Mouse (Mus musculus): Measurements from ENCODE around the gene Urgcp. TPM values are rescaled to one million over a fixed set of nuclear protein-coding genes. Genes with fewer than 3 reads are reported as not detected.

Urgcp gene
- total RNA-seq, 1 experiment from 2014 or later, result 7.4 TPM

DNA sequence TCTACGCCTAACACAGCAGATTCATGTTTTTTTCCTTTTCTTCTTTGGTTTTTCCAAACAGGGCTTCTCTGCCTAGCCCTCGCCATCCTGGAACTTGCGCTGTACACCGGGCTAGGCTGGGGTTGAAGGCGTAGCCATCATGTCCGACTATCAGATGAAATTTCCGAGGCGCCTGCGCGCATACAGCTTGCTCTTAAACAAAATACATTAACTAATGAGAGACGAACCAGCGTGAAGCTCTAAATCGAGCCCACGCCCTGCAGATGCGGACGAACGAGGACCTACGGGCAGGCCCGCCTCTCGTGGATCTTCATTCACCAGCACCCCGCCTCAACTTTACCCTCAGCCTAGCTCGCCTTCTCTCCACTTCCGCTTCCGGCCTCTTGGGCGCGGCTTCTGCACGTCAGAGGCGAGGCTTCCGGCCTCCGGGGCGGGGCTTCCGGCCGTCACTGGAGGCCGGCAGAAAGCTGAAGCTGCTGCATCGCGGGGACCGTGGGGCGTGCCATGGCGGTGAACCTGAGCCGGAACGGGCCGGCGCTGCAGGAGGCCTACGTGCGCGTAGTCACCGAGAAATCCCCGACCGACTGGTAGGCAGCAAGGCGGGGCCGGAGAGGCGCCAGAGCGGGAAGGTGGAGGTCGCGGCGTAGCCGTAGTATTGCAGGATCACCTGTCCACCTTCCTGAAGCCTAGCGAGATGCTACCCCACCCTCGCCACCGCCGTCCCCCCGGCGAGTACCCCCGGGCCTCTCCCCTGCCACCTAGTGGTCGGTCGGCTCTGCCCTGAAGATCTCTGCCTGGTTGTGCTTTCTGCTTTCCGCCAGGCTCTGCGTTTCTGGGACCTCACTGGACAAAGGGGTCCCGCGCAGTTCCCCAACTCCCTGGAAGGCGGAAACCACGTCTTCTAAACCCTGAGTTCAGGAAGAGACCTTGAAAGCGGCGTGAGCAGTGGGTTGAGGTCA lies 26.2 kb upstream of the Urgcp start, which contains the start of gene Dbnl:
Gene Dbnl (plus strand): TSS at position 433 of the 959 bp plus-strand sequence.
- ATAC-seq (replicated peaks; ENCODE audit: low read depth, poor library complexity, severe bottlenecking), result peak; percentile 85

DNA sequence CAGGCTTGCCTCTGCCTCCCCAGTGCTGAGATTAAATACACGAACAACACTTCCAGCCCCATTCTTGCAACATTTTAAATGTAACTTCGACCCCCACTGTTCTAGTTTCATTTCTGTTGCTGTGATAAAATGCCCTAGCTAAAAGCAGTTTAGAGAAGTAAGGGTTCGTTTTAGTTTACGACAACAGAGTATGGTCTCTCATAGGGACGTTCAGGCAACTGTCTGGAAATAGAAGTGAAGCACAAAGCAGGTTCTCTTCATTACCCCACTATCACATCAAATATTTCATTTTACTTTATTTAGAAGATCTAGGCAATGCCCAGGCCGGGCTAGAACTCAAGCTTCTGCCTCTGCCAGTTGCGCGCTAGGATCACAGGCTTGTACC lies 25.5 kb upstream of the Urgcp start:
- no peak for ATAC-seq (replicated peaks; ENCODE audit: low read depth, poor library complexity, severe bottlenecking)

DNA sequence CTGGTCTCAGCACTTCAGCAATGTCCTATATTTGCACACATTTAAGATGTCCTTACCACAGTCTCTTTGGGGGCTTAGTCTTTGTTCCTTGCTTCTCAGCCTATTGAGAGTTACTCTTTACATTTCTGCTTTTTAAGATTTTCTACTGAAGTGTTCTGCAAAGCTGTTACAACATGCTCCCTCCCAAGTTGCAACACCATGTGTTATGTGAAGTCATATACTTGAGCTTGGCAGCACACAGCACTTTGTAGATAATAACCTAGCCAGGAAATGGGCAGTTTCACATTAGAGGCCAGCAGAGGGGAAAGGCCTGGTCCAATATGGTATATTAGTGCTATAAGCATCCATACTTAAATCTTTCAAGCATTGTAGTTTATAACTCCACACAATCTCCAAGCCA lies 23.6 kb upstream of the Urgcp start:
- no peak for ATAC-seq (replicated peaks; ENCODE audit: low read depth, poor library complexity, severe bottlenecking)

DNA sequence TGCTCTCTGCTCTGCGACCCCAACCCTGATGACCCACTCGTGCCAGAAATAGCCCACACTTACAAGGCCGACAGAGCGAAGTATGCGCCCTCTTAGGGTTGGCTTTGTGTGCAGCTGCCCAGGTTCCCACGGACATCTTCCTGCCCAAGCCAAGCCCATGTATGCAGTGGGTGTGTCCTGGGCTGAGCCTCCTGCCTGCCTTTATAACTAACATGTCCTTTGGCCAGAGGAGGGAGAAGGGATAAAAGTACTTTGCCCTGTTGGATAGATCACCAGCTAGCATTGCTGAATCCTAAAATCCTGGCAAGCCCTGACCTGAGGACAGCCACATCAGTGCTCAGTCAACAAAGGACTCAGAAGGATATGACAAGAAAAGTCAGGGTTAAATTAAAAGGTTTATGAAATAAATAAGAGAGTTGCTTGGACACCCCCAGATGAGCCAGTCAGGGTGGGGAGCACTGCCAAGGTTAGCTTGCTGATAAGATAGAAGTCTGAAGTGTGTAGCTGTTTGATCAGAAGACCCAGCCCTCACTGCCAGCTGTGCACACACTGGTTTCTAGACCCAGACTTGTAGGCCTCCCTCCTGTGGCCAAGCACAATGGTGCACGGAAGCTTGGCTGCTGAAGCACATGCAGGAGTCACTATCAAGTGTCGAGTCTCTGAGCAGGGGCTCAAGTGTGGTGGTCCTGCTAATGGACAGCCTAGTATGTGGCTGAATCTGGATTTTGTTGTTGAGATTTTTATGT lies 20.2 kb upstream of the Urgcp start:
- peak; percentile 62; the same call in 1 of the 2 replicates for ATAC-seq (replicated peaks; ENCODE audit: low read depth, poor library complexity, severe bottlenecking)

DNA sequence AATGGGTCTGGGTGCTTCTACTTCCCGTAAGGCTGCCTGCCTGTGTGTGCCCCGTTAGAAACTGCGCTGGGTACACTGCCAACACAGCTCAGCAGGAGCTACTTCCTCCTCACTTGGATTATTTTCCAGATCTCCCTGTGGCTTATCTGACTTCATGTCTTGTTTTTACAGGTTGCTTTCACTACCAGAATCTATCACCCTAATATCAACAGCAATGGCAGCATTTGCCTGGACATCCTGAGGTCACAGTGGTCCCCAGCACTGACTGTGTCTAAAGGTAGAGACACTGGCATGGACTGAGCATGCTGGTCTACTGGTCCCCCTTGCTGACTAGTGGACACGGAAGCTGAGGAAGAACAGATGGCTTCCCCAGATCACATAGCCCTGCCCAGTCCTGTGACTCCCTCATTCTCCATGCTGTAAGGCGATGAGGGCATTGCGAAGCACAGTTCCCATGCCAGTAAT lies 17.9 kb upstream of the Urgcp start:
- ATAC-seq (replicated peaks; ENCODE audit: low read depth, poor library complexity, severe bottlenecking), result no peak

DNA sequence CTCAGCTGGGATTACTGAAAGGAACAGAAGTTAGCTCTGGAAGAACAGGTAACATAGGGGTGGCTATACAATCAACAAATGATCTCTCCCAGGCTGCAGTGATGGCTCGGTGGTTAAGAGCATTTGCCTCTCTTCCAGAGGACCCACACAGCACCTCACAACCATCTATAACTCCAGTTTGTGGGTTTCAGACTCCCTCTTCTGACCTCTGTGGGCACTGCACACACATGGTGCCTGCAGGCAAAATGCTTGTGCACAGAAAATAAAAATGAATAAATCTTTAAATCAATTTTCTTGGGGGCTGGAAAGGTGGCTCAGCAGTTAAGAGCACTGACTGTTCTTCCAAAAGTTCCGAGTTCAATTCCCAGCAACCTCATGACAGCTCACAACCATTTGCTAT lies 16.3 kb upstream of the Urgcp start:
- 0 out of 2 replicates have a peak, but pooled peaks have one; percentile 46 for ATAC-seq (replicated peaks; ENCODE audit: low read depth, poor library complexity, severe bottlenecking)

DNA sequence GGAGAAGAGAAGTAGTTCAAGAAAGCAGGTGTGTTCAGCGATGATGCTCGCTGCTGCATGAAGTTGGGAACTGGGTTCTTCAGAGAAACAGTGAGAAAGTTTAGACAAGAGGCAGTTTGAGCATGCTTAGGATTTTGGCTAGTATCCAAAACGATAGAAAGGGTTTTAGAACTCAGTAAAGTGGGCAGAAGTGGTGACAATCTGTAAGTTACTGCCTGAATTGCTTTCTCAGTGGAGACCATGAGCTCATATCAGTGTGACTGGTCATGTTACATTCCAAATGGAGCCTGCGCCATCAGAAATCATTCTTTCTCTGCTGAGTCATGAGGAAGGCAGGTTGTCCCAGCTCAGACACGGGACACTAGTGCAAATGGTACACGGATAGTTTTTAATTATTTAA lies 3.8 kb upstream of the Urgcp start:
- no peak for ATAC-seq (replicated peaks; ENCODE audit: low read depth, poor library complexity, severe bottlenecking)

DNA sequence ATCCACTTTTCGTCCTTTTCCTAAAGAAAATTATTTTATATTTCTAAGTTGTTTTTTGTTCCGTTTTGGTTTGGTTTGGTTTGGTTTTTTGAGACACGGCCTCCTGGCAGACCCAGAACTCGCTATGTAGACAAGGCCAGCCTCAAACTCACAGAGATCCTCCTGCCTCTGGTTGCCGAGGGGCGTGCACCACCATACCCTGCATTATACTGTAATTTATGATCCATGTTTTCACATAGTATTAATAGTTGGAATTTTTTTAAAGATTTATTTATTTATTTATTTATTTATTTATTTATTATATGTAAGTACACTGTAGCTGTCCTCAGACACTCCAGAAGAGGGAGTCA lies 432 bp upstream of the Urgcp start:
- ATAC-seq (replicated peaks; ENCODE audit: low read depth, poor library complexity, severe bottlenecking), result 0 out of 2 replicates have a peak, but pooled peaks have one; percentile 24

DNA sequence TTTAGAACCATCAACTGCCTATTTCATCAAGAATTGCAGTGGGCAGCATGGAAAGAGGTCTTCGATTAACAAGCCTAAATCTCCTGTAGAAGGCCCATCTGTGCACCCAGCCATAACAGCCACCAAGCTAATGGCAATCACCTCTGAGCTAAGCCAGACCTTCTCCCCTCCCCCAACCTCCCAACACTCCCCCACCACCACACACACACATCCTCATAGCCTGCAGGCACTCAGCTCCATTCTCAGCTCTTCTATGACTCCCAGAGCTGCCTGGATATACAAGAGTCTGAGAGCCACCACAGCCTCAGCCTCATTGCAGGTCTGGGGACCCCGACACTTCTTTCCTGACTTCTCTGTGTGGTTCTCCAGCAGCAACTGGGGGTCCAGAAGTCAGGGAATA lies 8.4 kb downstream of the Urgcp start:
- ATAC-seq (replicated peaks; ENCODE audit: low read depth, poor library complexity, severe bottlenecking), result no peak

DNA sequence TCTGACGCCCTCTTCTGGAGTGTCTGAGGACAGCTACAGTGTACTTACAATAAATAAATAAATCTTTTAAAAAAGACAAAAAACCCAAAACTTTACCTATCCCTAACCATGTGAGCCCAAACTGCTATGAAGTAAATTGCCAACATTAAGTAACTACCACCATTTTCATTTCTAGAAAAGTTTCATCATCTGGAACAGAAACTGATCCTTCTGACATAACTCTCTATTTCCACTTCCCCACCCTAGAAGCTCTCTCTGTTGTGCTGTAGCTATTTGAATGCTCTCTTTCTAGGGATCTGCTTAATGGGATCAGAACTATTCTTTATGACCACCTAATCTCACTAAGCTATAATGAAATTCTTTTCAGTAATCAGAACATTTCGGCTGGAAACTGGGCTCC lies 17.2 kb downstream of the Urgcp start:
- ATAC-seq (replicated peaks; ENCODE audit: low read depth, poor library complexity, severe bottlenecking), result no peak

DNA sequence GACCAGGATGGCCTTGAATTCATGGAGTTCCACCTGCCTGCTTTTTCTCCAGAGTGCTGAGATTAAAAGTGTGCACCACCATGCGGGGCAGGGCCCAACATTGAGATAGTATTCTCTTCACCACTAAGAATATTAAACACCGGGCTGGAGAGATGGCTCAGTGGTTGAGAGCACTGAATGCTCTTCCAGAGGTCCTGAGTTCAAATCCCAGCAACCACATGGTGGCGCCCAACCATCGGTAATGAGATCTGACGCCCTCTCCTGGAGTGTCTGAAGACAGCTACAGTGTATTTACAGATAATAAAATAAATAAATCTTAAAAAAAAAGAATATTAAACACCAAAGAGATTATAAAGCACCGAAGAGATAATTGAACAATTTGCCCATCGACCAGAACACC lies 20.1 kb downstream of the Urgcp start:
- no peak for ATAC-seq (replicated peaks; ENCODE audit: low read depth, poor library complexity, severe bottlenecking)

DNA sequence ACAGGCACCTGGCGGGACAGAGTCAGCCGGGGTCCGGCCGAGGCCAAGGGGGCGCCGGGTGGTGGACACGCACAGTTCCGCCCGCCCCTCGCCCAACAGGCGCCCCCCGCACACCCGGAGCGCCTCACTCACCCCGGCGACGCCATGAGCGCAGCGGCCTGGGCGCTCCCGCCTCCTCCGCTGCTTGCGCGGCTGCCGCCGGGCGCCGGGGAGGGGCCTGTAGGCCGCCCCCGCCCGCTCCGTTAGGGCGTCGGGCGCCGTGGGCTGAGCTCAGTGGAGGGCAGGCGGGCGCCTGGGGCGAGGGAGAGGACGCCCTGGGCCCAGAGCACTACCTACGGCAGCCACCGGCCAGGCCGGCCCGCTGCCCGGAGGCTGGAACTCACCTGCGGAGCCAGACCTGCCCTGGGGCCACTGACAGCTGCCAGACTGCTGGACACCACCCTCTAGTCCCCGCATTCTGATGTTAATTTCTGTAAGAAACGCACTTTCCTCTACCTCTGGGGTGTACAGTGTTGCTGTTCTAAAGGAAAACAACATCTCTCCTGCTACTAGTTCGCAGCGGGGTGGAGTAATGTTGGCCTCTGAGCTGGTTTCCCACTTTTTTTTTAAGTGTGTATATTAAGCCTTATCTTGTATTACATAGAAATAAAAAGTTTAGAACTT lies 21.1 kb downstream of the Urgcp start:
- ATAC-seq (replicated peaks; ENCODE audit: low read depth, poor library complexity, severe bottlenecking), result peak; percentile 82

DNA sequence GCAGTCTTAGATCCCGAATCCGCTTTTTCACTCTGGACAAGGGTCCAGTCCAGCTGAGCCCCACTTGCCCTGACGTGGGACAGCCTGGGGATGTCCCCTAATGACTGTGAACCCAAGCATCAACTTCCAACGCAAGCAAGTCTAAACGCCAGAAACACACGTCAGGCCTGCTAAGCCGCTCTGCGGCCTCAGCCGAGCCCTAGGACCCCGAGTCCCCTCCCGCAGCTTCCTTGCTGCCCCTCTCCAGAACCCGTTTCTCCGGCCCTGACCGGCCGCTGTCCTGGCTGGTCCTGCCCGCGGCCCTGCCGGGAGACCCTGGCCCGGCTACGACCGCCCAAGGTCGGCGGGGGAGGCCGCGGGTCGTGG lies 21.6 kb downstream of the Urgcp start:
- peak; percentile 24 for ATAC-seq (replicated peaks; ENCODE audit: low read depth, poor library complexity, severe bottlenecking)

DNA sequence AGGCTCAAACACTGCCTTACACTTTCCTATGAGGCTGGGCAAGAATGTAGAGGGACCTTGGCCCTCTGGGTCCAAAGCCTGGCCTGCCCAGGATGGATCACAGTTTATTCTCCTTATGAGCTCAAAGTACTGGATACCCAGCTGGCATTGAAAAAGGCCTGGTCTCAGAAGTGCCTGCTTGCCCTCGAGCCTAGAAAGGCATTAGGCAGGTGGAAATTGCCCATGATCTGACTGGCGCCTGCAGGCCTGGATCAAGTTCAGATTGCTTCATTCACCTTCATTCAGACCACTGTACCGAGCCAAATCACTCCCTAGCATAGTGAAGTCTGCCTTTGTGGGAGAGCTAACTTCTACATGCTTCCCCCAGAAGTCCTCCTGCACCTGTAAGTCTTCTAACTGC lies 22.3 kb downstream of the Urgcp start:
- no peak for ATAC-seq (replicated peaks; ENCODE audit: low read depth, poor library complexity, severe bottlenecking)

DNA sequence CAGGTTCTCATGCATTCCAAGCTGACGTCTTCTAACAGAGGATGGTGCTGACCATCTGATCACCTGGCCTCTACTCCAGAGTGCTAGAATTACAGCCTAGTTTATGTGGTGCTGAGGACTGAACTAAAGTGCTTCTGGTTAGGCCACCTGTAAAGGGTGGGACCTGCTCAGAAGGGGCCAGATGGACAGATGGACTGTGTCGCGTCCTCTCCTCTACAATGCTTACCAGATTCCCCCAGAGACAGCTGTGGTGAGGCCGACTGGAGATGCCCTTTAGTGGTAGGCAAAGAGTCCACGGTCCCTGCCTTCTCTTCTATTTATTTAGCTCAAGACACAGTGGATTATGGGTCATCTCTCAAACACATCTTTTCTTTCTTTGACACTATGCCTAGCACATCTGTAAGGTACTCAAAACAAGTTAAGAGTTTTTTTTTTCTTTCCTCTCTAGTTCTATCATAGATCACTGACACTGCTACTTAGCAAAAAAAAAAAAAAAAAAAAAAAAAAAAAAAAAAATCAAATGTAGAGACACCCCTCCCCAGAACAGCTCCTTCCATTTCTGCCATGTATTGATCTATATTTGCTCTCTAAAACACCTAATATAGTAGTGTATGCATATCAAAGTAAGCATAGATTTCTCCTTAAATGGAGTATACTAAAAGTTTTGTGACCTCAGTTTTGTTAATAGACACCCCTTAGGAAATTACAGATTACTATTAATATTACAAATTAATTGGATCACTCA lies 23.1 kb downstream of the Urgcp start:
- ATAC-seq (replicated peaks; ENCODE audit: low read depth, poor library complexity, severe bottlenecking), result no peak

DNA sequence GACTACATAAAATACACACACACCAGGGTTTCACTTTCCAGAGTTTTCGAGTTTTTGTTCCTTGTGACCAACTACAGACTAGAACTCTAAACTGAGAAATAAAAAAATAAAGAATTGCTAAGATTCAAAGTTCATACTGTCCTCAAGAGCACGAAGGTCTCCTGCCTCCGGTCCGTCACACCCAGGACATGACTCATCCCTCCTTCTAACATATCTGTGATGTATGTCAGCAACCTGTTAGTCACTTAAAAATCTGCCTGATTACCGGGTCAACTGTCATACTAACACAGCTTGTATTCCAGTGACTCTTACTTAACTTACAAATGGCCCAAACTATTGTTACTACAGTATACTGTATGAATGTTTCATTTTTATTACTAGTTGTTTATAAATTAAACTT lies 25.0 kb downstream of the Urgcp start:
- ATAC-seq (replicated peaks; ENCODE audit: low read depth, poor library complexity, severe bottlenecking), result no peak

DNA sequence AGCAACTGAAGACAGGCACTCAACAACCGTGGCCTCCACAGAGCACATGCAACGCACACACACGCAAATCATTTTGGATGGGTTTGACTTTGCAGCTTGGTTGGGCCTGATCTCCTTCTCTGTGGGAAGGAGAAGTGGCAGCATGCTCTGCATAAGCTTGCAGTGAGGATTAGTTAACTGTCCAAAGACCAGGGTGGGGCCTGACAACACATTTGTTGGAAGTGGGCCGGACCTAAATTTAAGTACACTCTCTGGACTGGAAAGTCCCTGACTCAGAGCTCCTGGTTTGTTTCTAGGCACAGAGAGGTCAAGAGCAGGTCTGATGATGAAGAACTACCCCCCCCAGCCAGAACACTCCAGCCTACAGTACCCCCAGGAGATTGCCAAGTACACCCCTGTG lies 27.9 kb downstream of the Urgcp start:
- no peak for ATAC-seq (replicated peaks; ENCODE audit: low read depth, poor library complexity, severe bottlenecking)

DNA sequence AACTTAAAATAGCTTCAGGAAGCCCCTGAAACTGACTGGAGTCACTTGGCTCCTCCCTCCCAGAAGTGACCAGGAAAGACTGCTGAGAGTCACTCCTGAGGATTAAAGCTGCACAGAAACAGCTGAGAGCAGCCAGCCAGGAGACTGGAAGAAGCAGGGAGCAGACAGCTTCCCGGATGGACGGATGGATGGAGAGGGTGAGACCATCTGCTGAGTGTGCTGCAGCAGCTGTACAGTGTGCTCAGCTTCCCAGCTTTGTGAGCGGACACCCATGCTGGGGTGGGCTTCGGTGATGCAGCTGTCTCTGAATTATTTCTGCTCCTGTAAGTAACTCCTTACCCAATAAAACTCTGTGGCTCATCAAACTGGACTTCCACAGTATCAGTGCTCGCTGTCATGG lies 29.8 kb downstream of the Urgcp start:
- ATAC-seq (replicated peaks; ENCODE audit: low read depth, poor library complexity, severe bottlenecking), result no peak

DNA sequence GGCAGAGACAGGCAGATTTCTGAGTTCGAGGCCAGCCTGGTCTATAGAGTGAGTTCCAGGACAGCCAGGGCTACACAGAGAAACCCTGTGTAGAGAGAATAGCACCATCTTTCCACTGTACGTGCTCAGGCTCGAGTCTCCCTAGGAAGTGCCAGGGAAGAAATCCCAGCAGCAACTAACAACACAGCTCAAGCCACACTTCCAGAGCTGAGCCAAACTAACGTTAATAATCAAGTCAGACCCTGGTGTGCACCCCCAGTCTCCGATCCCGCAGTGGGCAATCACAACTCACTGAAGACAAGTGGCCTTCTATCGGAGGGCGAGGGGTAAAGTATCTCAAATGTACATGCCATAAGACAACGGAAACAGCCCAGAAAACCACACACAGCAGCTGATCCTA lies 32.6 kb downstream of the Urgcp start:
- ATAC-seq (replicated peaks; ENCODE audit: low read depth, poor library complexity, severe bottlenecking), result no peak

Measured in common myeloid progenitor, adult 5-6 weeks (primary cell).